Mouse (Mus musculus) hematopoietic multipotent progenitor cell, adult 10-12 weeks (in vitro differentiated cells): ENCODE data around the gene Zfp57. TPM values are rescaled to one million over a fixed set of nuclear protein-coding genes. Genes with fewer than 3 reads are reported as not detected.

ENCODE experiments used
- polyA plus RNA-seq: library from polyadenylated mRNA; stranded (reverse); fragments of >175 nt; gene quantifications from 2 replicates; pipeline ENCODE4 v1.2.3, GENCODE M21; 2012; ENCODE audit warnings: low replicate concordance

The Zfp57 gene
- polyA plus RNA-seq: 0.12 and 0.34 TPM in 2 replicates

DNA sequence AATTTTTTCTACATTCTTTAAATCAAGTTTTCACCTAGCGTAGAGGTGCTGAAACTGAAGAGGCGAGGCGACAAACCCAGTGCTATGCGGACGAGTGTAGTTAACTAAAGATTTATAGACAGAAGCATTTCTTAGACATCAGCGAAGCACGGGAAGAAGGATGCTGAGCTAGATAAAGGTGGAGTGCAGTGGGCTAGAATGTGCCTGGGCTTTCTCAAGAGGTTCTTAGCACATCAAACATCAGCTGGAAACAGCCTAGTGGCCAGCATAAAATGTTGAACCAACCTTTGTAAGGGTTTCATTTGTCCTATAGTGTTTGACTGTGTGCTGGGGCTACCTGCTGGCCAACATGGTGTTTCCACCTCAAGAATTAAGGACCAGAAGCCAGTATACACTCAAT, at the start of gene Zfp57:
Gene Zfp57 (plus strand): TSS at position 301 of the 400 bp plus-strand sequence.

DNA sequence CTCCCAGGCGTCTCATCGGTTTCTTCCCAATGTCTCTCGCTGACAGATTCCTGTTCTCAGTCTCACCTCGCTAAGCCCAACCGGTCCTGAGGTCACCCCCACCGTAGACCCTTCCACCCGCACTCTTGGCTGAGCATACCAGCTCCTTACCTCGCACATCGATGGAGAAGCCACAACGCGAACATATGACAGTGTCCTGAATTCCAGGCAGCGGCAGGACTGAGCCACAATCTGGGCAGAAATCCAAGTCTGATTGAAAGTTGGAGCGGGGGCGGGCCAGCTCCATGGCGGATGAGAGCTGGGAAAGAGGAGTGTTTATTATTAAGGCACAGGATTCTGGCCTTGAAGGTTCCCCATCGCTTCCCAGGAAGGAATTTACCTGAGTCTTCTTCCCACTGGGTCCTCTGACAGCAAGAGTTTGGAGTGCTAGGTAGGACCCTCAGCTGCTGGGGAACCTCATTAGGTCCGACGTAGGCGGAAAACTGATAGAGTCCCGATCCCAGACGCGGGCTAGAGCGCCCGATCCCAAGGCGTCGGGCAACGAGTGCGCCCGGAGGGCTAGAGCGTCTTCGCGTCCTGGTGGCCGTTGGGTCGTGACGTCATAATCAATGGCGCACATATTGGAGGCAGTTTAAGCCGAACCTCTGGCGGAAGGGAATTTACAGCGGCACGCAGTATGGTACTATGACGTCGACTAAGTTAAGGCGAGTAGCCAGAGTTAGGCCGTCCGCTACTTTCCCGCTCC, 42.8 kb upstream of the Zfp57 start, which contains the start of the genes Znrd1 and Znrd1as:
Gene Znrd1 (minus strand): TSS at position 561 of the 745 bp plus-strand sequence.
Gene Znrd1as (plus strand): TSS at position 594 of the 745 bp plus-strand sequence.

DNA sequence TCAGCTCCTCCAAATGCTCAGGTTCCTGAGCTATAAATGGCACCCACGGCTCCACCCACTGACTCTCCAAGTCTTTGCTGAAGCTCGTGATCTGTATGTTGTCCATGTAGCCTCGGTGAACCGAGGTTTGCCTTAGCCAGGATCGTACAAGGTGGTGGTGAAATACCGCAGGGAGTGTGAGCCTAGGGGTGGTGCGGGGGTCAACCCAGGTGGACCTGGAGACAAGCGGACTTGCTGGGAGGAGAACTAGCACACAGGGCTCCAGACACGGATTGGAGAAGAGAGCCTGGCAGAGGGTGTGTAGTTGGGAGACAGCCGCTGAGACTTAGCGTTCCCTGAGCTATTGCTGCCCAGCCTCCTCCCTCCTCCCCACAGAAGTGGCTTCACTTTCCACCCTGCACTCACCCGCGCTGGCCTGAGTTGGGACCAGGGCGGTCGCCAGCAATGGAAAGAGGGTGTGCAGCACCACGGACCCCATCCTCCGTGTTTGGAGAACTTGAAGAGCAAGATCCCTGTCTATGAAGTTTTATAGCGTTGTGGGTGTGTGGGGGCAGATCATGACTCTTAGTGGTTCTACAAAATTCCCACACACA, 19.6 kb upstream of the Zfp57 start, which contains the start of gene 2410137M14Rik:
Gene 2410137M14Rik (minus strand): TSS at position 17 of the 593 bp plus-strand sequence.

DNA sequence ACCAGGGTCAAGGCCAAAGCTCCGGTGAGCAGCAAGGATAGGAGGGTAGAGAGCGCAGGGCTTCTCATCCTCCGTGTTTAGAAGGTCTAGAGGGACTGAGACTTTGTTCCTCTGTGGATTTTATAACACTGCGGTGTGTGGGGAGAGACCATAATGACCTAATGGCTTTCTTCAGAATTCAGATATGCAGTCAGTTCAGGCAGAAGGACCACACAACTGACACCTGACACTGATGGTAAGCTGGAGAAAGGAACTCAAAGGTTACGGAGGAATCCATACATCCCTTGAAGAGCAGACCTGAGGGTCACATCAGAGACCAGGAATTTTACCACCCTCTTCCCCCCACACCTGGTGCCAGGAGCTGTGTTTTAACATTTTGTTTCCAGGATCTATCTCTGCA, 11.5 kb upstream of the Zfp57 start, which contains the start of gene H2-M5:
Gene H2-M5 (minus strand): TSS at position 101 of the 400 bp plus-strand sequence.

DNA sequence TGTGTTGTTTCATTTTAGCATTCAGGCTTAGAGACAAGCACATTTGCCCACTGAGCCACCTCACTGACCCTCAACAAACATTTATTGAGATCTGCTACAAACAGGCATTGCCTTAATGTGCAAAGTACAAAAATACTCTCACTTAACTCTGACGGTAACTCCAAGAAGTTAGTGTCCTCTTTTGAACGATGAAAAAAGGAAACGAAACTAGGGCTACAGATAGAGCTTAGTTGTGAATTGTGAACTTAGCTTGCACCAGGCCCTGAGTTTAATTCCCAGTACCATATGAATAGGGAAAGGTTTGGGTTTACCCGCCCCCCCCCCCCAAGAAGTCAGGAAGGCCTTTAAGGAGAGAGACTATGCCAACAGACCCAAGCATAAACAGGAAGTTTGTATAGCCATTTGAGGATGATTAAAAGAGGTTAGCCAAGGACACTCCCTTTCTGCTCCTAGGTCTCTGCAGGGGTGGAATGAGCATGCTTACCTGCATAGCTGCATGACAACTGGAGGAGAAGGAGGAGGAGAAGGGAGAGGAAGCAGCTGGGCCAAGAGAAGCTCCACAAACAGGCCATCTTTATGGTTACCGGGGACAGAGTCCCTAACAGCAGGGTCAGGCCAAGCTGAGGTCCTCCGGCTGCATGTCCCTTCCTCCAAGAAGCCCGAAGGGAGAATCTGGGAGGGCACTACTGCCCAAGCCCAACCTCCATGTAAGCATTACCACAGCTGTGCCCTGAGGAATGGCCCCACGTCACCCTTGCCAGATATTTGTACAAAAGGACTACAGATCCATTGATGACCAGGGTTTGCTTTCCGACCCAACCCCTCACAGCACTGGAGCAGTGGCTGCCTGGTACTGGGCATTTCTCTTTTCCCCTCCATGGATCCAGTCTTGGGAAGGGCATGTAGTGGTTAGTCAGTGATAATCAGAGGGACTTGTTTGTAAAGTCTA, 21.9 kb downstream of the Zfp57 start, which contains the start of gene Mog:
Gene Mog (minus strand): TSS at position 771 of the 949 bp plus-strand sequence.

DNA sequence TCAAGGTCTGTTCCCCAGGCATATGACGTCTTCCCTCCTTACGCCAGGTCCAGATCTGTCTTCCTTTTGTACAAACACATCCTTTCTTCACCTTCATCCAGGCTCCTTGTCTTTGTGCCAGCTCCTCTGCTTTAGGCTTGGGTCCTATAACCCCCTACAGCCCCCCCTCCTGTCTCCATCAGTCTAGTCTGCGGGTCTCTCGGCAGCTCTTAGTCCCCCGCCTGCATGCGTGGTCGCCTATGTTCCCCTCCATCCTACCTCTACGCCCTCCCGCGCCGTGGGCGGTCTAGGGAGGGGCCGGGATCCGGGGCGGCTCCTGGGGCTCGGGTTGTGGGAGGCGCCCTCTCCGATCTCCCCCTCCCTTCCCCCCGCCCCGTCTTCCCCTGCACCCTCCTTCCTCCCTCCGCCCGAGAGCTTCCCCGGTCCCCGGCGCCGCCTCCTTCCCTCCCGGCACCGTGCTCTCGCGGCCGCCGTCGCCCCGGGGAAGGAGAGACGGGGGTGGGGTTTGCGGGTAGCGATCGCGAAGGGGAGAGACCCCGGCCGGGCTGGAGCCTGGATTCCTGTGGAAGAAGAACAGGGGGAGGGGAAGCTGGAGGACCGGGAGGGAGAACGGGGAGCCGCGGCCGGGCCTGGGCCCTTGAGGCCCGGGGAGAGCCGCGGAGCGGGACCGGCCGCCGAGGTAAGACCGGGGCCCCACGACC, 44.8 kb downstream of the Zfp57 start, which contains the start of gene Gabbr1:
Gene Gabbr1 (plus strand): TSS at position 356 of the 701 bp plus-strand sequence.

Other genes starting within 250 kb of the Zfp57 start
- not detected in 2 replicates for gene H2-M10.5, start 228.3 kb upstream of the Zfp57 start, polyA plus RNA-seq
- not detected in 2 replicates for gene H2-M10.6, start 189.0 kb upstream of the Zfp57 start, polyA plus RNA-seq
- 92.3 and 95.8 TPM in 2 replicates for gene Trim26, start 164.0 kb upstream of the Zfp57 start, polyA plus RNA-seq
- 0.07 TPM in 1 of 2 replicates, not detected in the other for gene Trim15, start 134.0 kb upstream of the Zfp57 start, polyA plus RNA-seq
- 0.62 and 28.4 TPM in 2 replicates for gene Trim10, start 131.6 kb upstream of the Zfp57 start, polyA plus RNA-seq
- not detected in 2 replicates for gene Trim40, start 111.0 kb upstream of the Zfp57 start, polyA plus RNA-seq
- gene Trim31, start 103.0 kb upstream of the Zfp57 start, polyA plus RNA-seq: not detected in 2 replicates
- gene Rnf39, start 58.2 kb upstream of the Zfp57 start, polyA plus RNA-seq: 0.12 and 0.76 TPM in 2 replicates
- 69.5 and 387 TPM in 2 replicates for gene Ppp1r11, start 49.4 kb upstream of the Zfp57 start, polyA plus RNA-seq
- gene Znrd1, start 42.6 kb upstream of the Zfp57 start, polyA plus RNA-seq: 3.8 and 12.0 TPM in 2 replicates
- gene Znrd1as, start 42.6 kb upstream of the Zfp57 start, polyA plus RNA-seq: 0.94 TPM in 1 of 2 replicates, not detected in the other
- gene 2410137M14Rik, start 19.9 kb upstream of the Zfp57 start, polyA plus RNA-seq: not detected in 2 replicates
- 0.10 and 0.42 TPM in 2 replicates for gene H2-M5, start 11.6 kb upstream of the Zfp57 start, polyA plus RNA-seq
- 0.13 TPM in 1 of 2 replicates, not detected in the other for gene Mog, start 22.2 kb downstream of the Zfp57 start, polyA plus RNA-seq
- gene Gabbr1, start 44.8 kb downstream of the Zfp57 start, polyA plus RNA-seq: 52.6 and 251 TPM in 2 replicates
- gene Olfr90, start 87.3 kb downstream of the Zfp57 start, polyA plus RNA-seq: not detected in 2 replicates
- not detected in 2 replicates for gene Olfr91, start 97.1 kb downstream of the Zfp57 start, polyA plus RNA-seq
- gene Olfr92, start 118.9 kb downstream of the Zfp57 start, polyA plus RNA-seq: not detected in 2 replicates
- gene Olfr93, start 160.3 kb downstream of the Zfp57 start, polyA plus RNA-seq: not detected in 2 replicates
- 0.36 and 0.56 TPM in 2 replicates for gene Ubd, start 192.7 kb downstream of the Zfp57 start, polyA plus RNA-seq
- not detected in 2 replicates for gene Olfr94, start 199.8 kb downstream of the Zfp57 start, polyA plus RNA-seq
- not detected in 2 replicates for gene Olfr95, start 212.0 kb downstream of the Zfp57 start, polyA plus RNA-seq
- gene Olfr96, start 219.0 kb downstream of the Zfp57 start, polyA plus RNA-seq: not detected in 2 replicates
- not detected in 2 replicates for gene Olfr97, start 236.2 kb downstream of the Zfp57 start, polyA plus RNA-seq